Mouse (Mus musculus): ENCODE measurements around the gene Fkbp6. TPM values are rescaled to one million over a fixed set of nuclear protein-coding genes. Genes with fewer than 3 reads are reported as not detected.

Gene Fkbp6
- total RNA-seq, 2 experiments from 2014 or later, result not detected

GRCm38 (mm10) chr5:135242136-135242535 lies 107.7 kb downstream of the Fkbp6 start:
- ATAC-seq (ENCODE audit: poor library complexity, severe bottlenecking), result no peak

Other genes starting within 250 kb of the Fkbp6 start
- 5.5 and 5.7 TPM in 2 replicates for gene Tbl2, start 200.4 kb downstream of the Fkbp6 start, total RNA-seq (2015)
- gene Tbl2, start 200.4 kb downstream of the Fkbp6 start, total RNA-seq (2017), result 12.6 and 15.0 TPM in 2 replicates
- 23.5 and 46.6 TPM in 2 replicates for gene Bcl7b, start 181.8 kb downstream of the Fkbp6 start, total RNA-seq (2015)
- 27.4 and 38.8 TPM in 2 replicates for gene Bcl7b, start 181.8 kb downstream of the Fkbp6 start, total RNA-seq (2017)
- 66.1 and 71.1 TPM in 2 replicates for gene Baz1b, start 162.8 kb downstream of the Fkbp6 start, total RNA-seq (2015)
- 129 and 134 TPM in 2 replicates for gene Baz1b, start 162.8 kb downstream of the Fkbp6 start, total RNA-seq (2017)
- gene Fzd9, start 98.8 kb downstream of the Fkbp6 start, total RNA-seq (2015), result not detected in 2 replicates
- gene Fzd9, start 98.8 kb downstream of the Fkbp6 start, total RNA-seq (2017), result 0.26 TPM in 1 of 2 replicates, not detected in the other
- gene Trim50, start 3.3 kb upstream of the Fkbp6 start, total RNA-seq (2015), result not detected in 2 replicates
- not detected in 2 replicates for gene Trim50, start 3.3 kb upstream of the Fkbp6 start, total RNA-seq (2017)
- 7.0 and 7.4 TPM in 2 replicates for gene Nsun5, start 19.9 kb upstream of the Fkbp6 start, total RNA-seq (2015)
- 10.2 and 11.9 TPM in 2 replicates for gene Nsun5, start 19.9 kb upstream of the Fkbp6 start, total RNA-seq (2017)
- gene Pom121, start 44.5 kb upstream of the Fkbp6 start, total RNA-seq (2015), result 35.4 and 37.3 TPM in 2 replicates
- 5.2 and 7.4 TPM in 2 replicates for gene Pom121, start 44.5 kb upstream of the Fkbp6 start, total RNA-seq (2017)
- 21.6 and 28.9 TPM in 2 replicates for gene Hip1, start 195.1 kb upstream of the Fkbp6 start, total RNA-seq (2015)
- 34.7 and 39.9 TPM in 2 replicates for gene Hip1, start 195.1 kb upstream of the Fkbp6 start, total RNA-seq (2017)
- gene Ccl26, start 213.5 kb upstream of the Fkbp6 start, total RNA-seq (2015), result not detected in 2 replicates
- gene Ccl26, start 213.5 kb upstream of the Fkbp6 start, total RNA-seq (2017), result not detected in 2 replicates
- gene Ccl24, start 223.0 kb upstream of the Fkbp6 start, total RNA-seq (2015), result 0.25 and 3.5 TPM in 2 replicates
- 0.37 TPM in 1 of 2 replicates, not detected in the other for gene Ccl24, start 223.0 kb upstream of the Fkbp6 start, total RNA-seq (2017)

All from megakaryocyte, adult 5-6 weeks (primary cell).